Mouse (Mus musculus): ENCODE results near the gene Mapk1ip1l. TPM values are rescaled to one million over a fixed set of nuclear protein-coding genes. Genes with fewer than 3 reads are reported as not detected.

The Mapk1ip1l gene
- polyA plus RNA-seq (2012; rRNA removed) = 34.0 and 34.5 TPM in 2 replicates

GRCm38 (mm10) chr14:47297785-47298407, at the start of gene Mapk1ip1l:
TSS of gene Mapk1ip1l (plus strand) at chr14:47298266.
- no peaks in the 10 kb centered on the region for H3K27me3 ChIP-seq (replicated peaks; ENCODE audit: control insufficient read depth, insufficient read depth, low read length)
- H3K36me3 ChIP-seq (ENCODE audit: control insufficient read depth, insufficient read depth, low read length) = no peaks in the 10 kb centered on the region
- peak; percentile 92 for DNase-seq
- TF ChIP-seq CTCF (conservative IDR thresholded peaks at IDR 0.05; ENCODE audit: insufficient read depth, insufficient read length, low read depth, low read length) = peak; percentile 72
- TF ChIP-seq POLR2A (IDR thresholded peaks at IDR 0.05; ENCODE audit: low read depth, low read length) = peak; percentile 77
- under 1% methylated on average over 34 of the region's 34 CpGs for WGBS
- peak within 1 kb of the TSS; percentile 95 for H3K27ac ChIP-seq (ENCODE audit: insufficient read depth, low read depth, low read length)
- peaks cover 16% of the 10 kb centered on the region for H3K4me1 ChIP-seq (ENCODE audit: control insufficient read depth, insufficient read depth, low read length)
- peak within 1 kb of the TSS; percentile 99 for H3K4me3 ChIP-seq (ENCODE audit: insufficient read depth, low read depth, low read length)

GRCm38 (mm10) chr14:47249839-47250238, 48.2 kb upstream of the Mapk1ip1l start:
- H3K36me3 ChIP-seq (ENCODE audit: control insufficient read depth, insufficient read depth, low read length) = no peaks in the 10 kb centered on the region
- 74% methylated on average over 6 of the region's 6 CpGs for WGBS
- no peaks in the 10 kb centered on the region for H3K4me1 ChIP-seq (ENCODE audit: control insufficient read depth, insufficient read depth, low read length)
- DNase-seq = no peak
- H3K27me3 ChIP-seq (replicated peaks; ENCODE audit: control insufficient read depth, insufficient read depth, low read length) = no peaks in the 10 kb centered on the region
- TF ChIP-seq CTCF (conservative IDR thresholded peaks at IDR 0.05; ENCODE audit: insufficient read depth, insufficient read length, low read depth, low read length) (no peak; the same call in 1 of the 2 replicates), POLR2A (IDR thresholded peaks at IDR 0.05; ENCODE audit: low read depth, low read length) (no peak)
- H3K4me3 ChIP-seq (ENCODE audit: insufficient read depth, low read depth, low read length) = no peak overlapping the region
- no peak overlapping the region for H3K27ac ChIP-seq (ENCODE audit: insufficient read depth, low read depth, low read length)

- H3K4me1 ChIP-seq (ENCODE audit: control insufficient read depth, insufficient read depth, low read length) = no peaks in the 10 kb centered on the region
- DNase-seq = no peak
- H3K27ac ChIP-seq (ENCODE audit: insufficient read depth, low read depth, low read length) = no peak overlapping the region
- no peaks in the 10 kb centered on the region for H3K36me3 ChIP-seq (ENCODE audit: control insufficient read depth, insufficient read depth, low read length)
- H3K4me3 ChIP-seq (ENCODE audit: insufficient read depth, low read depth, low read length) = no peak overlapping the region
- TF ChIP-seq POLR2A (IDR thresholded peaks at IDR 0.05; ENCODE audit: low read depth, low read length) = no peak
- H3K27me3 ChIP-seq (replicated peaks; ENCODE audit: control insufficient read depth, insufficient read depth, low read length) = no peaks in the 10 kb centered on the region
- WGBS = 96% methylated on average over 3 of the region's 3 CpGs
Observed at GRCm38 (mm10) chr14:47264866-47265265, 33.2 kb upstream of the Mapk1ip1l start.

- WGBS = 95% methylated on average over 8 of the region's 8 CpGs
- Histone ChIP-seq H3K27me3 (replicated peaks; ENCODE audit: control insufficient read depth, insufficient read depth, low read length) (no peaks in the 10 kb centered on the region), H3K36me3 (ENCODE audit: control insufficient read depth, insufficient read depth, low read length) (no peaks in the 10 kb centered on the region), H3K27ac (ENCODE audit: insufficient read depth, low read depth, low read length) (no peak overlapping the region), H3K4me3 (ENCODE audit: insufficient read depth, low read depth, low read length) (no peak overlapping the region), H3K4me1 (ENCODE audit: control insufficient read depth, insufficient read depth, low read length) (no peaks in the 10 kb centered on the region)
- TF ChIP-seq CTCF (conservative IDR thresholded peaks at IDR 0.05; ENCODE audit: insufficient read depth, insufficient read length, low read depth, low read length) = no peak
- no peak for TF ChIP-seq POLR2A (IDR thresholded peaks at IDR 0.05; ENCODE audit: low read depth, low read length)
- no peak for DNase-seq
Observed at GRCm38 (mm10) chr14:47265829-47266228, 32.2 kb upstream of the Mapk1ip1l start.

GRCm38 (mm10) chr14:47269056-47269455, 29.0 kb upstream of the Mapk1ip1l start:
- 97% methylated on average over 4 of the region's 4 CpGs for WGBS
- no peak for TF ChIP-seq POLR2A (IDR thresholded peaks at IDR 0.05; ENCODE audit: low read depth, low read length)
- TF ChIP-seq CTCF (conservative IDR thresholded peaks at IDR 0.05; ENCODE audit: insufficient read depth, insufficient read length, low read depth, low read length) = no peak
- Histone ChIP-seq H3K4me3 (ENCODE audit: insufficient read depth, low read depth, low read length) (no peak overlapping the region), H3K36me3 (ENCODE audit: control insufficient read depth, insufficient read depth, low read length) (no peaks in the 10 kb centered on the region), H3K4me1 (ENCODE audit: control insufficient read depth, insufficient read depth, low read length) (no peaks in the 10 kb centered on the region), H3K27ac (ENCODE audit: insufficient read depth, low read depth, low read length) (no peak overlapping the region), H3K27me3 (replicated peaks; ENCODE audit: control insufficient read depth, insufficient read depth, low read length) (no peaks in the 10 kb centered on the region)
- no peak for DNase-seq

- Histone ChIP-seq H3K36me3 (ENCODE audit: control insufficient read depth, insufficient read depth, low read length) (no peaks in the 10 kb centered on the region), H3K27me3 (replicated peaks; ENCODE audit: control insufficient read depth, insufficient read depth, low read length) (no peaks in the 10 kb centered on the region), H3K27ac (ENCODE audit: insufficient read depth, low read depth, low read length) (no peak overlapping the region), H3K4me1 (ENCODE audit: control insufficient read depth, insufficient read depth, low read length) (no peaks in the 10 kb centered on the region), H3K4me3 (ENCODE audit: insufficient read depth, low read depth, low read length) (no peak overlapping the region)
- no peak for DNase-seq
- no peak for TF ChIP-seq POLR2A (IDR thresholded peaks at IDR 0.05; ENCODE audit: low read depth, low read length)
- TF ChIP-seq CTCF (conservative IDR thresholded peaks at IDR 0.05; ENCODE audit: insufficient read depth, insufficient read length, low read depth, low read length) = no peak
- 98% methylated on average over 2 of the region's 2 CpGs for WGBS
Observed at GRCm38 (mm10) chr14:47269706-47270105, 28.4 kb upstream of the Mapk1ip1l start.

- no peaks in the 10 kb centered on the region for H3K4me1 ChIP-seq (ENCODE audit: control insufficient read depth, insufficient read depth, low read length)
- no peaks in the 10 kb centered on the region for H3K36me3 ChIP-seq (ENCODE audit: control insufficient read depth, insufficient read depth, low read length)
- DNase-seq = no peak
- 87% methylated on average over 3 of the region's 3 CpGs for WGBS
- H3K27me3 ChIP-seq (replicated peaks; ENCODE audit: control insufficient read depth, insufficient read depth, low read length) = no peaks in the 10 kb centered on the region
- no peak overlapping the region for H3K27ac ChIP-seq (ENCODE audit: insufficient read depth, low read depth, low read length)
- TF ChIP-seq POLR2A (IDR thresholded peaks at IDR 0.05; ENCODE audit: low read depth, low read length) = no peak
- no peak for TF ChIP-seq CTCF (conservative IDR thresholded peaks at IDR 0.05; ENCODE audit: insufficient read depth, insufficient read length, low read depth, low read length)
- no peak overlapping the region for H3K4me3 ChIP-seq (ENCODE audit: insufficient read depth, low read depth, low read length)
Observed at GRCm38 (mm10) chr14:47273751-47274150, 24.3 kb upstream of the Mapk1ip1l start.
